Mouse (Mus musculus) neutrophil, adult 59 days (primary cell): ENCODE data around the gene Col26a1. TPM values are rescaled to one million over a fixed set of nuclear protein-coding genes. Genes with fewer than 3 reads are reported as not detected.

Experiments
- total RNA-seq, 2 experiments: library from RNA; stranded (reverse); gene quantifications; 1 replicate in 1 of 2; 2 replicates in 1 of 2; pipeline ENCODE4 v1.2.4; 2023

The Col26a1 gene
- not detected for total RNA-seq

DNA sequence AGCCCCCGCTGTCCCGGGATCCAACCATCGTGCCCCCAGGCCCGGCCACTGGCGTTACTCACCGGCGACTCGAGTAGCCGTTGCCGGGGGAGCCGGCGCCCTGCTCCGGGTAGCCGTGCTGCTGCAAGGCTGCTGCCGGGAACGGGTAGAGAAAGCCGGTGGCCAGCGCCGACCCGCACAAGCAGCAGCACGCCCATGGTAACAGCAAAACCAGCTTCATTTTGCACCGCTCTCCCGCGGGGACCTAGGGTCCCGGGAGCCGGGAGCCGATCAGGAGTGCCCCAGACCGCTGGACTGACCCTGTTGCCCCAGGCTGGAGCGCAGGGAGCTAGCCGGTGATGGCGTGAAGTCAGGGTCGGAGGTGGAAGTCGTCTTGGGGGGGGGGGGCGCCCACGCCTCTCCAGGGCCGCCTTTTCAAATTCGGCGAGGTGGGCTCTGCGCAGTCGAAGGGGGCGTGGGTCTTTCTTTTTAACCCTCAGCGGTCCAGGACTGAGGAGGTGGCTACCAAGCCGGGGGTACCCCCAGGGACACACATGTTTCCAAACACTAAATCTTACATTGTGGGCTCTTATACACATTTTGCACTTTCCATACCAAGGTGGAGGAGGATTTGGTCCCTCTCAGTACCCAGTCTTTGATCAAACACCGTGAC lies at the start of gene Col26a1:
Gene Col26a1, minus strand, starts transcription at position 422 of the 652 bp plus-strand sequence.

GRCm38 (mm10) chr5:136907991-136908857 lies 25.2 kb upstream of the Col26a1 start, which contains the start of gene Ift22:
Gene Ift22, plus strand, starts transcription at chr5:136908150.

DNA sequence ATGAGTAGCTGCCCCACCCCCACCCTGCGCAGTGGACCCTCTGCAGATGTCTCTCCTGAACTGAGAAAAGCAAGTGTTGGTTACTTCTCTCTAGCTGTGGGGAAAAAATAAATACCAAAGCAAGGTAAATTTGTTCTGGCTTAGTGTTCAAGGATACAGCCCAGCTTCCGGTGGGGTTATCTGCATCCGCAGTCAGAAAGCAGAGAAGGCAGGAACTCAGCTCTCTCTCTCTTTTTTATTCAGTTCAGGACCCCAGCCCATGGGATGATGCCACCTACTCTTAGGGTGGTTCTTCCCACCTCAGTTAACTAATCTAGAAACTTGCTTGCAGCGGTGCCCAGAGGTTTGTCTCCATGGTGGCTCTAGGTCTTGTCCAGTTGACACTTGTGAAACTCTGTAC lies 190.2 kb downstream of the Col26a1 start, which contains the start of gene Myl10:
Gene Myl10, plus strand, starts transcription at position 363 of the 400 bp plus-strand sequence.

Other genes with a start within 250 kb of the Col26a1 start
- not detected for gene Myl10, start 190.1 kb downstream of the Col26a1 start, total RNA-seq
- gene Ift22, start 24.9 kb upstream of the Col26a1 start, total RNA-seq, result 1 to 10 TPM; 1.8 to 5.1 TPM
- gene Fis1, start 70.1 kb upstream of the Col26a1 start, total RNA-seq, result 100 to 1,000 TPM; 210 to 222 TPM
- 10 to 100 TPM; 42.6 to 53.7 TPM for gene Cldn15, start 83.4 kb upstream of the Col26a1 start, total RNA-seq
- 100 to 1,000 TPM in 1 of 2 experiments, 10 to 100 TPM in 1; 93.1 to 105 TPM for gene Plod3, start 103.8 kb upstream of the Col26a1 start, total RNA-seq
- 10 to 100 TPM; 90.9 to 94.2 TPM for gene Znhit1, start 104.8 kb upstream of the Col26a1 start, total RNA-seq
- gene Vgf, start 143.2 kb upstream of the Col26a1 start, total RNA-seq, result not detected
- gene Ap1s1, start 162.9 kb upstream of the Col26a1 start, total RNA-seq, result 10 to 100 TPM; 30.7 to 32.9 TPM
- gene Serpine1, start 189.1 kb upstream of the Col26a1 start, total RNA-seq, result not detected
- gene Trim56, start 233.0 kb upstream of the Col26a1 start, total RNA-seq, result 10 to 100 TPM; 39.4 to 43.5 TPM